Mouse (Mus musculus): Measurements from ENCODE around the gene Sik1. TPM values are rescaled to one million over a fixed set of nuclear protein-coding genes. Genes with fewer than 3 reads are reported as not detected.

The Sik1 gene
- polyA plus RNA-seq, 1 experiment, result 29.9 TPM

DNA sequence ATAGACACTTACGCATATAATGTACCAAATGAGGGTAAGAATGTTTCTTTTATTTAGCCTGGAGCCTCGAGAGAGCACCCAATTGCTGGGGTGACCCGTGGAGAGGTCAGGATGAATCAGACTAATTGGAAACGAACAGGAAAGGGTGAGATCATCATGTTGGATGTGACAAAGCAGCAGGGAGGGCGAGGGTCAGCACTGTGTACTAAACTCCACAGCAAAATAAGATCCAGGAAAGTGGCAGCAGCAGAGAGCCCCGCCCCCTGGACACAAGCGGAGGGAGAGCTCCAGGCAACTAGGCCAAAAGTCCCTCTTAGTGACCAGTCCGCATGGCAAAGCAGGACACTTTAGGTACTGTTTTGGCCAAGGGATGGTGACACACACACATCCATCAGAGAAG is 18.4 kb upstream of the Sik1 start:
- no peak for TF ChIP-seq POLR2A (IDR thresholded peaks at IDR 0.05; ENCODE audit: borderline replicate concordance, extremely low read depth, insufficient read depth, insufficient read length, poor library complexity, severe bottlenecking)
- TF ChIP-seq CTCF (IDR thresholded peaks at IDR 0.05; ENCODE audit: borderline replicate concordance, extremely low read depth, insufficient read depth, insufficient read length), result no peak
- no peak for DNase-seq (ENCODE audit: low read depth)

DNA sequence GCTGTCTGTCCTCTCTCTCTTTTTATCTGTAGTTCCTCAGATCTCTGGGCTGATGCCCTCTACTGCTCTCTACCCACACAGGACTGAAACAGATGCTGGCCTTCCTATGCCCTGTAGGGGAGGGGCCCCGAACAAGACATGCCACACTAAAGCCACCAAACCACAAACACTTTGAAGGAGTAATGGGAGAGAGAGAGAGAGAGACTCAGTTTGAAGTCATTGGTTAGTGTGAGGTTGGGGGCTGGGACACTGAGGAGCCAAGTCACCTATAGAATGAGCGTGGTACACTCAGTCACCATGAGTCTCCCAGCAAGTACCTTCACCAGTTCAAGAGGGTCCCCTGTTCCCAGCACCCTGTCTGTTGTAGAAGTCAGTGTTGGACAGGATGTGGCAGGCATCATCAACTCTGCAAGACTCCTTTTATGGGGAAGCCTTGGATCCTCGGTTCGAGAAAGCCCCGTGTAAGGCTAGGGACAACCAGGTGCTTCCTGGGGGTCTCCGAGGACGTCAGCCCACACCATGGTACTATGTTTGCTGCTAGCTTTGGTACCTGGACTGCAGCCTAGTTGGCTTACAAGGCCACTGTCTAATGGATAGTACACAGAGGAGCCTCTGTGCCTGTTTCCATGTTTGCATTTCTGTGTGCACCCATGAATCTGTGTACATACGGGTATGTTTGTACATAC is 17.7 kb upstream of the Sik1 start:
- no peak for DNase-seq (ENCODE audit: low read depth)
- TF ChIP-seq POLR2A (IDR thresholded peaks at IDR 0.05; ENCODE audit: borderline replicate concordance, extremely low read depth, insufficient read depth, insufficient read length, poor library complexity, severe bottlenecking) (no peak), CTCF (IDR thresholded peaks at IDR 0.05; ENCODE audit: borderline replicate concordance, extremely low read depth, insufficient read depth, insufficient read length) (no peak)

DNA sequence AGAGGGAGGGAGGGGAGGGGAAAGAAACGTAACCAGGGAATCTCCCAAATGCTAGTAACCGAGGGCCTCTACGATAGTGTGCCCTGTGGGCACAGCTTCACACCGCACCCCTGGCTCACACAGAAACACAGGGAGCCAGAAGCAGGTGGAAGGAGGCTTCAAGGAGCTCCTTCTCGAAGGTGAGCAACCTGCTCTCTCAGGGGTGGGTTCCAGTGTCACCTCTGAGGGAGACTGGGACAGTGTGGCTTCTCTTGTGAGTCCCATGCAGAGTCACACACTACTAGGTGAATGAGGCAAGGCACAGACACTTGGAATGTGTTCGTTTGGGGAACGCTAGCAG is 17.2 kb upstream of the Sik1 start:
- TF ChIP-seq CTCF (IDR thresholded peaks at IDR 0.05; ENCODE audit: borderline replicate concordance, extremely low read depth, insufficient read depth, insufficient read length), result no peak
- no peak for TF ChIP-seq POLR2A (IDR thresholded peaks at IDR 0.05; ENCODE audit: borderline replicate concordance, extremely low read depth, insufficient read depth, insufficient read length, poor library complexity, severe bottlenecking)
- no peak for DNase-seq (ENCODE audit: low read depth)

DNA sequence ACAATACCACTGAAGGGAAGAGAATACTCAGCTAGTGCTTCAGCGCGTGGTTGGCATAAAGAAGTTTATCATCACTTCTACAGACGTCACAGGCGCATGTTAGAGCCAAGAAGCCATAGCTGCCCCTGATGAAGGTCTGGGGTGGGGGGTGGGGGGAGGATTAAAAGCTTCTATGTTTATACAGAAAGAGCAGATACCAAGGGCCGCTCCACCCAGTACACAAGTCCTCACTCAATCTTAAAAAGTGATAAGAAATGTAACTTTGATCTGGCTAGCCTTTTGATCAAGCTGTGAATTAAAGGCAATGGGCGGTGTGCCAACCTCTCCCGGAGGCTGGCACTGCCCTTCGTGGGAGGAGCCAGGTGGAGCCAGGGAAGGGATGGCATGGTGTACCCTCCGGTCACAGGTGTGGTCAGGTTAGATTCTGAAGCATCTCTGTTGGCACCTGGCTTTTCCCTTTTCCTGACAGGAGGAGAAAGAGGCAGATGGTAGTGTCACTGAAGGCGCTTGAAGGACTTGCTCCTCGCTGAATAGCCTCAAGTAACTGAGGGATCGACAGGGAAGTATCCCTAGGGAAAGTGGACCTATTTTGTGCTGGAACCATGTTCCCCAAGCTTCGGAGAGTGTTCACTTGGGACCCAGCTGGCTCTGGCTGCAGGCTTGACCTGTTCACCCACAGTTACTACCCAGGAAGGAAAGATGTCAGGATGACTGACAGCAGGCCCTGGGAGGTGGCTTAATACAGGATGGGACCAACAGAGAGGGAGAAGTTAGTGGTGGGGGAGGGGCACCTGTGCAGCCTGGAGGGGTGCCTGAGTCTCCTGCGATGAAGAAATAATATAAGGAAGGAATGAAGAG is 16.6 kb upstream of the Sik1 start:
- TF ChIP-seq CTCF (IDR thresholded peaks at IDR 0.05; ENCODE audit: borderline replicate concordance, extremely low read depth, insufficient read depth, insufficient read length) (no peak), POLR2A (IDR thresholded peaks at IDR 0.05; ENCODE audit: borderline replicate concordance, extremely low read depth, insufficient read depth, insufficient read length, poor library complexity, severe bottlenecking) (no peak)
- no peak for DNase-seq (ENCODE audit: low read depth)

DNA sequence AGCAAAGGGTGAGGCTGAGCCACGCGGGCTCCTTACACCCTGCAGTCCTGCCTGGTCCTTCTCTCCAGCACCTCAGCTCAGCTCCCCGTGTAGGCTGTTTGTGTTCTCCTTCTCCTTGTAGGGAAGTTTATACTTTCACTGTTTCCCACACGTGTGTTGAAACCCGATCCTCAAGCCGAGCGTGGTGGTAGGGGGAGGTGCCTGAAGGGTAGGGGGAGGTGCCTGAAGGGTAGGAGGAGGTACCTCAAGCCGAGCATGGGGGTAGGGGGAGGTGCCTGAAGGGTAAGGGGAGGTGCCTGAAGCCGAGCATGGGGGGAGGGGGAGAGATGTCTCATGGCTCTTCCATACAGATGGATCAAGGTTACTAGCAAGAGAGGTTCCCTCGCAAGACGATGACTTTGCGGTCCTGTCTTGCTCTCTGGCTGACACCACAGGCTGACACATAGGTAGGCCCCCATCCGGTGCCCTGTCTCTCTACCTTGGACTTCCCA is 15.4 kb upstream of the Sik1 start:
- TF ChIP-seq CTCF (IDR thresholded peaks at IDR 0.05; ENCODE audit: borderline replicate concordance, extremely low read depth, insufficient read depth, insufficient read length) (no peak), POLR2A (IDR thresholded peaks at IDR 0.05; ENCODE audit: borderline replicate concordance, extremely low read depth, insufficient read depth, insufficient read length, poor library complexity, severe bottlenecking) (no peak)
- DNase-seq (ENCODE audit: low read depth), result no peak

DNA sequence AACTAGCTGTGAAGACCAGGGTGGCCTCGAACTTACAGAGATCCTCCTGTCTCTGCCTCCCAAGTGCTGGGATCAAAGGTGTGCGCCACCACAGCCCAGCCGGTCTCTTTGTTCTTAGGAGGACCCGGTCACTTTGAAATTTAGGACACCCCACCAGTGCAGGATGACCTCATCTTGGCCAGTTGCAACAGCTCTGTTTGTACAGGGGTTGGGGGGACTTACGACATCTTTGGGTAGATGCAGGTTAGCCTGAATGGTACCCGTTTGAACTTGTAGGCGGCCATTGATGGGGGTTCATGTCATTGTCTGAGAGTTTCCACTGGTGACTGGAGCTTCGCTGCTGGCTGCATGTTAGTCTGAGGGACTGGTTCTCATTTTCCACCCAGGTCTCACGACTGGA is 14.8 kb upstream of the Sik1 start:
- TF ChIP-seq CTCF (IDR thresholded peaks at IDR 0.05; ENCODE audit: borderline replicate concordance, extremely low read depth, insufficient read depth, insufficient read length) (no peak), POLR2A (IDR thresholded peaks at IDR 0.05; ENCODE audit: borderline replicate concordance, extremely low read depth, insufficient read depth, insufficient read length, poor library complexity, severe bottlenecking) (no peak)
- DNase-seq (ENCODE audit: low read depth), result no peak

DNA sequence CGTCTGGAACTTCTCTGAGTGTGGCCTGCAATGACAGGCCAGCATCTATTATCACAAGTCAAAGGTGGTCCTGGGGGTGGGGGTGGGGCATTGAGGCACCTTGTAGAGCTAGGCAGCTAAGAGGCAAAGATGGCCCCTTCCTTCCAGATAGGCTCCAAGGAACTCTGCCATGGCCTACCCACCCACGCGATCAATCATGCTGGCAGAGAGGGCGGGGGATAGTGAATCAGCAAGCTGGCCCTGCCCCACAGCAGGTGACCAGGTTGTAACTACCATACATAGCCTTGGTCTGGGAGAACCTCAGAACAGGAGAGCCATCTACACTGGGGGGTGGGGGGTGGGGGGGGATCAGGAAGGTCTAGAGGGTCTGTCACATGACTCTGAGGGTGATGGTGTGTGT is 12.5 kb upstream of the Sik1 start:
- no peak for DNase-seq (ENCODE audit: low read depth)

DNA sequence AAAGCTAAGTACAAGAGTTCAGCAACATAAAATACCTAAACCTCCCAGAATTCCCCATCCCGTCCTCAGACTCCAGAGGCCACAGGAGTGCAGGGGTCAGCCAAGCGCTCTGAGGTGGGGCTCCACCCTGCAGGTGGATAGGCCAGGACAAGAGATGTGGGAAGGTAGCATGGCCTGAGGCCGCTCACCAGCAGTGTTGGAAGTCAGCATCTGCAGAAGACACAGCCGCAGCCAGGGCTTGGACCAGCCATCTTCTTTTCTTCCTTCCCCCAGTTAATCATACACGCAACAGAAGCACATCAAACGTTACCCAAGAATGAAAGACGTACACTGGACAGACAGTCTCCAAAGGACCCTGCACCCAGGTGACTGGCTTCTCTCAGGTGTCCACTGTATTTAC is 11.5 kb upstream of the Sik1 start:
- TF ChIP-seq POLR2A (IDR thresholded peaks at IDR 0.05; ENCODE audit: borderline replicate concordance, extremely low read depth, insufficient read depth, insufficient read length, poor library complexity, severe bottlenecking), result no peak
- TF ChIP-seq CTCF (IDR thresholded peaks at IDR 0.05; ENCODE audit: borderline replicate concordance, extremely low read depth, insufficient read depth, insufficient read length), result no peak
- no peak for DNase-seq (ENCODE audit: low read depth)

More for the DNA sequence above, 12.5 kb upstream of the Sik1 start:
- TF ChIP-seq CTCF (IDR thresholded peaks at IDR 0.05; ENCODE audit: borderline replicate concordance, extremely low read depth, insufficient read depth, insufficient read length) (no peak), POLR2A (IDR thresholded peaks at IDR 0.05; ENCODE audit: borderline replicate concordance, extremely low read depth, insufficient read depth, insufficient read length, poor library complexity, severe bottlenecking) (no peak)

DNA sequence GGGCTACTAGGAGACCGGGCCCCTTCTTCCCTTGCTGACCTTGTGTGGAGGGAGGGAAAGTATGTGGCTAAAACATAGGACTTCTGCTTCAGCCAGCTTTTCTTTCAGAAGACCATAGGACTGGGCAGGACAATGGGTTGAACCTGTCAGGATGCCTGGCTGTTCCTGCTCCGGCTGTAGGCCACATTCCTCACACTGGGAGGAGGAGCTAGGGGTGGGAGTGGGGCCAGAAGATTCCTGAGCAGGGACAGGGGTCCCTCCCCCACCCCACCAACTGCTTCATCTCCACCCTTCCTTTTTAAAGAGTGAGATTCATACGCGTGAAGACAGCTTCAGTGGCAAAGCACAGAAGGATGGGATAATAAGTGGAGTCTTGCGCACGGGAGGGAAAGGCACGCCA is 10.0 kb upstream of the Sik1 start:
- TF ChIP-seq CTCF (IDR thresholded peaks at IDR 0.05; ENCODE audit: borderline replicate concordance, extremely low read depth, insufficient read depth, insufficient read length) (no peak), POLR2A (IDR thresholded peaks at IDR 0.05; ENCODE audit: borderline replicate concordance, extremely low read depth, insufficient read depth, insufficient read length, poor library complexity, severe bottlenecking) (no peak)
- no peak for DNase-seq (ENCODE audit: low read depth)

DNA sequence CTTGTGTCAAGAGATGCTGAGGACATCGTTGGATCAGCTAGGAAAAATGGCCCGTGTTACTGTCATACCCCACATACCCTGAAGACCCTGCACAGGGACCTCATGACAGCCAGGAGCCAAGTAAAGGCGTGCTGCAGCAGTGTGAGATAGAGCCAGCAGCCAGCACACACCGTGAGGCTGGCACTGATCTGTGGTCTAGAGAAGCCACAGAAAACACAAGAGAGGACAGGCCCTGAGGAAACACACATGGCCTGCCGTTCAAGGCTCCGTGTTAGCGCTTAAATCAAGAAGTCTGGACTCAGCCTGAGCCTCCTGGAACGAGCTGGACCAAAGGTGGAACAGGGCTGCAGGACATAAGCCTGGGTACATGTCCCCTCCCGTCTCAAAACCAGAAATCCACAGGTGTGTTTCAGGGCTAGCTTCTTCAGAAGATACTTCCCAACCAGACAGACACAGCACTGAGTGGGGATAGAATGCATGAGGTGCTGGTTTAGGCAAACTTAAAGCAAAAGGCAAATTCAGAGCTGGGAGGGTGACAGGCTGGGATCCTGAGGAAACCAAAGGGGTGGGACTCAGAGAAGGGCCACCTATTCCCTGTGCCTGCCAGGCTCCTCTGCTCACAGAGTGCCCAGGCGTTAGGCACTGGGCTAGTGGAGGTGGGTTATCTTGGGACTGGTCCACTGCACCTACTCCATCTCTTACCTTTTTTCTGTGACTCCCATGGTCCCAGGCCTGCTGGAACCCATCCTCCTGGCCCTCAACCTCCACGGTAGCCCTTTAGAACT is 9.3 kb upstream of the Sik1 start:
- DNase-seq (ENCODE audit: low read depth), result no peak

More for the DNA sequence above, 9.3 kb upstream of the Sik1 start:
- TF ChIP-seq CTCF (IDR thresholded peaks at IDR 0.05; ENCODE audit: borderline replicate concordance, extremely low read depth, insufficient read depth, insufficient read length) (no peak), POLR2A (IDR thresholded peaks at IDR 0.05; ENCODE audit: borderline replicate concordance, extremely low read depth, insufficient read depth, insufficient read length, poor library complexity, severe bottlenecking) (no peak)
